Mouse (Mus musculus): Measurements from ENCODE around the gene Adat3.

Gene Adat3

DNA sequence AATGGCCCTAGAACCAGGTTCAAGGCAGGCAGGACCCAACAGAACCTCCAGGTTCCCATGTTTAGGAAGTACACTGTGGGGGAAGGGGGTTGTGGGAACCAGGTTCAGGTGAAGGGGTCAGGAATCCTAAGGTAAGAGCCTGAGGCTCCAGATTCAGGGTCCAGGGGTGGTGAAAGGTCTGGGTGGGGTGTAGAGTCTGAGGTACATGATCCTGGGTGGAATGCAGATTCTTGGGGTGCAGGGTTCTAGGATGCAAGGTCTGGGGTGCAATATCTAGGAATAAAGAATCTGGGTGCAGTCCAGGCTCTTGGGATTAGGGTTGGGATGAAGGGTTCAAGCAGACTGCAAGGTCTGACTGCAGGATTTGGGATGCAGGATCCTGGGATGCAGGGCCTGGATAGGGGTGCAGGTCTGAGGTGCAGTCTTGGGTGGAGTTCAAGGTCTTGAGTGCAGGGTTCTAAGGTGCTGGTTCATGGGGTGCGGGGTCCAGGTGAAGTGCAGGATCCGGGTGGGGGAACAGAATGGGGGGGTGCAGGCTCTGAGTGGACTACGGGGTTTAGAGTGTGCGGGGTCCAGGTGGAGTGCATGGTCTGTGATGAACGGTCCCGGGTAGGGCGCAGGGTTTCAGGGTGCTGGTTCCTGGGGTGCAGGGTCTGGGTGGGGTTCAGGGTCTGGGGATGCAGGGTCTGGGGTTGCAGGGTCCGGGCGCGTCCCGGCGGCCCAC lies 52.9 kb downstream of the Adat3 start:
- peak in 1 of 2 experiments; percentile 51 for DNase-seq

DNA sequence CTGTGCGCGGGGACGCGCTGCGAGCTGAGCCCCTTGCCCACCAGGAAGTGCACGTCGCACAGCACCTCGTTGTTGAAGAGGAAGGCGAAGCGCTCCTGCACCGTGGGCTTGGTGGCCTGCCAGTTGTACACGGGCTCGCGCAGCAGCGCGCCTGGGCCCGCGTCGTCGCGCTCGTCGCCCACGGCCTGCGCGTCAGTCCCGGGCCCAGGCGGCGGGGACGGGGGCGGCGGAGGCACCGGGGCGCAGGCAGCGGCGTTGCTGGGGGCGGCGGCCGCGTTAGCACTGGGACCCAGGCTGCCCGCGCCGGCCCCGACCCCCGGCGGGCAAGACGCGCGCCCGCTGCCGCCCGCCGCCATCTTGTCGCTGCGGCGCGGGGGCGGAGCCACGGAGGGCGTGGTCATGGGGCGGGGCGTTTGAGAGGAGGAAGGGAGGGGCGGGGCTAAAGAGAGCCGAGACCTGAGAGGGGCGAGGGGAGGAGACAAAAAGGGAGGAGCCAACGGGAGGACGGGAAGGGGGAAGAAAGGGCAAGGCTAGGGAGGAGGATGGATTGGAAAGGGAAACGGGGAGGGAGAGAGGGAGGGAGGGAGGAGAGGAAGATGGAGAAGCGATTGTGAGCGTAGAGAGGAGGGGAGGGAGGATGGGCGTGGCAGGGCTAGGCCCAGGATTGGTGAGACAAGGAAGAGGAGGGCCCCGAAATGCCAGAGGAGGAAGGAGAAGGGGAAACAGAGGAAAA lies 53.6 kb downstream of the Adat3 start:
- peak; percentile 100 for DNase-seq

DNA sequence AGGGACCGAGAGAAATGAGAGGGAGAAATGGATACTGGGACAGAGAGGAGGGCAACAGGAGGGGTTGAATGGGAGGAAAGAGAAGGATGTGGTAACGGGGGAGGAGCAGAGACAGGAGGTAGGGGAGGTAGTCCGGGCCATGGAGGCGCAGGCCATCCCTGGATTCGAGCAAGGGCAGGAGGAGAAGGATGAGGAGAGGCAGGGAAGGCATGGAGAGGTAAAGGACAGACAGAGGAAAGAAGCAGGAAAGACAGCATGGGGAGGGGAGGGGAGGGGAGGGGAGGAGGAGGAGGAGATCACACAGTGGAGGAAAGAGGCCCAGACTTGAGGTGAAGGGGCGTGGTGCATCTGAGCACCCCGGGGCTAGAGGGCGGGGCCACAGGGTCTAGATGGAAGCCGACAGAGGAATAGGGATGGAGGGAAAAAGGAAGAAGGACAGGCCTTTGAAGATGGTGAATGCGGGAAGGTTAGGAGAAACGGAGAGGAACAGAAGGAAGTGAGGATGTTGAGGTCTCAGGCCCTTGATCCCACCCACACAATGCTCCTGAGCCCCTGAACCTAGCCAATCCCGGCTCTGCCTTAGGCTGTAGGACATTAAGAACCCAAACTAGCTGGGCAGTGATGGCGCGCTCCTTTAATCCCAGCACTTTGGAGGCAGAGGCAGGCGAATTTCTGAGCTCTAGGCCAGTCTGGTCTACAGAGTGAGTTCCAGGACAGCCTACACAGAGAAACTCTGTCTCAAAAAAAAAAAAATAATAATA lies 54.4 kb downstream of the Adat3 start, which contains the start of gene Btbd2:
Gene Btbd2, minus strand, starts transcription at position 209 of the 761 bp plus-strand sequence.
- DNase-seq, result peak in 1 of 2 experiments; percentile 50

All from cerebellum, postnatal 10 days (tissue).